Mouse (Mus musculus) olfactory bulb, adult 2 months (tissue): ENCODE results near the gene Wrb.

Source experiments
- CTCF ChIP-seq: fragments of 200-500 bp; IDR thresholded peaks from 2 replicates; pipeline ENCODE4 v1.5.1; 2012; ENCODE audit warnings: low read depth, mild to moderate bottlenecking, low read length, moderate library complexity; ENCODE audit not compliant: insufficient read depth
- POLR2A ChIP-seq: fragments of 200-500 bp; IDR thresholded peaks from 2 replicates; pipeline ENCODE4 v1.6.1; 2012; ENCODE audit warnings: mild to moderate bottlenecking, low read depth, low read length, moderate library complexity; ENCODE audit not compliant: insufficient read depth

- no peak for TF ChIP-seq CTCF
- no peak for TF ChIP-seq POLR2A
These were observed 42.4 kb downstream of the Wrb start for GRCm38 (mm10) chr16:96187619-96188018.
